Mouse (Mus musculus) macrophage (primary cell): ENCODE measurements around the gene Gm6592. TPM values are rescaled to one million over a fixed set of nuclear protein-coding genes. Genes with fewer than 3 reads are reported as not detected.
"Not testable (repeated sequence)": the region's sequence is repeated elsewhere in the genome, so short reads cannot be mapped to it uniquely, and the experiment has no call there.

ENCODE experiments used
- H3K27ac ChIP-seq: fragments of 350-480 bp; formaldehyde crosslinking; 2 replicates; pipeline ENCODE4 v1.9.0; 2021
- H3K36me3 ChIP-seq: fragments of 350-480 bp; formaldehyde crosslinking; 2 replicates; pipeline ENCODE4 v1.9.0; 2021; ENCODE audit errors: inconsistent target
- H3K4me3 ChIP-seq: fragments of 350-480 bp; formaldehyde crosslinking; 2 replicates; pipeline ENCODE4 v1.9.0; 2021; ENCODE audit errors: inconsistent target
- H3K79me2 ChIP-seq: fragments of 350-480 bp; formaldehyde crosslinking; 2 replicates; pipeline ENCODE4 v1.9.0; 2021; ENCODE audit errors: inconsistent target
- WGBS: methylation state at CpG from one replicate; pipeline ENCODE4 v1.1.7; 2026; ENCODE audit warnings: inconsistent platforms; ENCODE audit not compliant: missing documents; 5-methylcytosine and 5-hydroxymethylcytosine counted together
- polyA plus RNA-seq: library from polyadenylated mRNA; stranded (reverse); fragments of 250-400 nt; gene quantifications from 3 replicates; pipeline ENCODE4 v1.2.4, GENCODE M21; 2018; ENCODE audit warnings: inconsistent platforms
- total RNA-seq, 78 experiments: library from RNA; depleted of rRNA; stranded (reverse); fragments of 250-400 nt; gene quantifications; 1 replicate in 9 of 78; 2 replicates in 24 of 78; 3 replicates in 43 of 78; 4 replicates in 2 of 78; pipeline ENCODE4 v1.2.4; 2018; ENCODE audit warnings: inconsistent platforms in 56 of 78

The Gm6592 gene
- total RNA-seq (2018; cell fraction: chromatin; rRNA removed), result not detected
- not detected for total RNA-seq (2018; cell fraction: cytosol; rRNA removed)
- total RNA-seq (2018; cell fraction: nucleus; rRNA removed), result not detected
- polyA plus RNA-seq, result not detected in 3 replicates

- Histone ChIP-seq H3K36me3 (no peaks in the 10 kb centered on the region), H3K27ac (no peak within 1 kb of the TSS), H3K79me2 (no peaks in the 10 kb centered on the region), H3K4me3 (no peak within 1 kb of the TSS)
- 89% methylated on average over 1 of the region's 1 CpGs for WGBS
These were observed at the start of gene Gm6592 for GRCm38 (mm10) chrX:8843694-8844093. TSS of gene Gm6592 (plus strand) at chrX:8843994.

- H3K27ac ChIP-seq, H3K36me3 ChIP-seq, H3K4me3 ChIP-seq, H3K79me2 ChIP-seq: not testable (repeated sequence)
- 75% methylated on average over 3 of the region's 4 CpGs for WGBS
These were observed 40.4 kb upstream of the Gm6592 start, which contains the start of gene Ssxb5 for GRCm38 (mm10) chrX:8803391-8803790. TSS of gene Ssxb5 (plus strand) at chrX:8803691.

GRCm38 (mm10) chrX:8832043-8832442, 11.8 kb upstream of the Gm6592 start:
- Histone ChIP-seq H3K27ac (no peak overlapping the region), H3K36me3 (no peaks in the 10 kb centered on the region), H3K4me3 (no peak overlapping the region), H3K79me2 (no peaks in the 10 kb centered on the region)

GRCm38 (mm10) chrX:8852486-8852885, 8.7 kb downstream of the Gm6592 start:
- H3K36me3 ChIP-seq, result no peaks in the 10 kb centered on the region
- no peak overlapping the region for H3K27ac ChIP-seq
- H3K79me2 ChIP-seq, result no peaks in the 10 kb centered on the region
- H3K4me3 ChIP-seq, result no peak overlapping the region
- 93% methylated on average over 6 of the region's 10 CpGs for WGBS

GRCm38 (mm10) chrX:8864331-8864730, 20.5 kb downstream of the Gm6592 start:
- H3K4me3 ChIP-seq, H3K27ac ChIP-seq, H3K79me2 ChIP-seq, H3K36me3 ChIP-seq: not testable (repeated sequence)
- WGBS, result 7% methylated on average over 3 of the region's 3 CpGs

- H3K79me2 ChIP-seq, H3K27ac ChIP-seq, H3K4me3 ChIP-seq, H3K36me3 ChIP-seq: not testable (repeated sequence)
- WGBS, result 91% methylated on average over 3 of the region's 4 CpGs
These were observed 30.2 kb downstream of the Gm6592 start, which contains the start of gene Gm5751 for GRCm38 (mm10) chrX:8873953-8874352. TSS of gene Gm5751 (plus strand) at chrX:8874253.

GRCm38 (mm10) chrX:8884336-8884735, 40.5 kb downstream of the Gm6592 start:
- WGBS, result 92% methylated on average over 4 of the region's 4 CpGs
- no peak overlapping the region for H3K27ac ChIP-seq

GRCm38 (mm10) chrX:8891975-8892342, 48.2 kb downstream of the Gm6592 start:
- Histone ChIP-seq H3K79me2 (no peaks in the 10 kb centered on the region), H3K4me3 (no peak overlapping the region), H3K27ac (no peak overlapping the region), H3K36me3 (no peaks in the 10 kb centered on the region)
- WGBS, result 58% methylated on average over 3 of the region's 9 CpGs

More at GRCm38 (mm10) chrX:8884336-8884735, 40.5 kb downstream of the Gm6592 start:
- Histone ChIP-seq H3K4me3 (no peak overlapping the region), H3K36me3 (no peaks in the 10 kb centered on the region), H3K79me2 (no peaks in the 10 kb centered on the region)

GRCm38 (mm10) chrX:8892343-8893155, 48.8 kb downstream of the Gm6592 start, which contains the start of gene B630019K06Rik:
TSS of gene B630019K06Rik (plus strand) at chrX:8892382.
- no peaks in the 10 kb centered on the region for H3K79me2 ChIP-seq
- H3K4me3 ChIP-seq, result no peak within 1 kb of the TSS
- H3K36me3 ChIP-seq, result no peaks in the 10 kb centered on the region
- H3K27ac ChIP-seq, result no peak within 1 kb of the TSS
- WGBS, result 24% methylated on average over 36 of the region's 95 CpGs

- no peaks in the 10 kb centered on the region for H3K79me2 ChIP-seq
- H3K36me3 ChIP-seq, result no peaks in the 10 kb centered on the region
- peak overlapping the region; percentile 25 for H3K4me3 ChIP-seq
- 13% methylated on average over 40 of the region's 42 CpGs for WGBS
- H3K27ac ChIP-seq, result no peak overlapping the region
These were observed 49.4 kb downstream of the Gm6592 start for GRCm38 (mm10) chrX:8893182-8893651.

Other genes with a start within 250 kb of the Gm6592 start
- gene Ssxb8, start 153.2 kb upstream of the Gm6592 start, polyA plus RNA-seq, result not detected in 3 replicates
- not detected in 3 replicates for gene Ssx9, start 95.6 kb upstream of the Gm6592 start, polyA plus RNA-seq
- gene Ssxb5, start 40.3 kb upstream of the Gm6592 start, polyA plus RNA-seq, result not detected in 3 replicates
- not detected in 3 replicates for gene Gm5751, start 30.3 kb downstream of the Gm6592 start, polyA plus RNA-seq
- 0.99 to 1.8 TPM (median 1.4 TPM) in 3 replicates for gene B630019K06Rik, start 48.4 kb downstream of the Gm6592 start, polyA plus RNA-seq
- not detected in 3 replicates for gene Fthl17b, start 119.0 kb downstream of the Gm6592 start, polyA plus RNA-seq
- gene Fthl17c, start 132.6 kb downstream of the Gm6592 start, polyA plus RNA-seq, result not detected in 3 replicates
- not detected in 3 replicates for gene Fthl17d, start 142.8 kb downstream of the Gm6592 start, polyA plus RNA-seq
- gene Fthl17e, start 189.5 kb downstream of the Gm6592 start, polyA plus RNA-seq, result not detected in 3 replicates
- gene Fthl17f, start 219.0 kb downstream of the Gm6592 start, polyA plus RNA-seq, result not detected in 3 replicates